Mouse (Mus musculus) monocyte, adult 2 months (primary cell): ENCODE results near the gene Ceacam1.

Experiments used
- DNase-seq, 2 experiments: peaks; one replicate each; pipeline ENCODE4 v3.0.0; 2022; ENCODE audit warnings: low spot score in 2 of 2, low read depth in 1 of 2

The Ceacam1 gene

GRCm38 (mm10) chr7:25411861-25412260 is 65.5 kb downstream of the Ceacam1 start:
- no peak for DNase-seq
